Mouse (Mus musculus) heart, adult 2 months (tissue): Measurements from ENCODE around the gene Rpl13. TPM values are rescaled to one million over a fixed set of nuclear protein-coding genes. Genes with fewer than 3 reads are reported as not detected.

Experiments
- DNase-seq, 2 experiments: peaks; one replicate each; pipeline ENCODE4 v3.0.0; 2021
- H3K27ac ChIP-seq: fragments of 200-600 bp; 2 replicates; pipeline ENCODE4 v1.8.1; 2022
- H3K27me3 ChIP-seq: fragments of 200-500 bp; 2 replicates; pipeline ENCODE4 v1.6.1; 2012; ENCODE audit warnings: mild to moderate bottlenecking, low read length, inconsistent platforms, mixed read lengths; ENCODE audit not compliant: control insufficient read depth, insufficient read depth
- H3K36me3 ChIP-seq: fragments of 200-500 bp; 2 replicates; pipeline ENCODE4 v1.6.1; 2012; ENCODE audit warnings: low read length, inconsistent platforms; ENCODE audit not compliant: control insufficient read depth, insufficient read depth
- H3K4me1 ChIP-seq: fragments of 200-500 bp; 2 replicates; pipeline ENCODE4 v1.6.1; 2011; ENCODE audit warnings: low read length; ENCODE audit not compliant: control insufficient read depth, insufficient read depth
- H3K4me3 ChIP-seq: fragments of 200-600 bp; 2 replicates; pipeline ENCODE4 v1.8.1; 2022
- H3K79me2 ChIP-seq: fragments of 200-500 bp; replicated peaks from 2 replicates; pipeline ENCODE4 v1.6.1; 2012; ENCODE audit warnings: mild to moderate bottlenecking, inconsistent platforms, low read length, moderate library complexity, mixed read lengths; ENCODE audit not compliant: control insufficient read depth, insufficient read depth
- H3K9ac ChIP-seq: fragments of 200-500 bp; 2 replicates; pipeline ENCODE4 v1.6.1; 2012; ENCODE audit warnings: low read depth, mild to moderate bottlenecking, control low read depth, inconsistent platforms, low read length, mixed read lengths
- CTCF ChIP-seq: fragments of 200-600 bp; IDR thresholded peaks from 2 replicates; pipeline ENCODE4 v1.8.1; 2022; ENCODE audit warnings: antibody characterized with exemption, mild to moderate bottlenecking, moderate library complexity
- EP300 ChIP-seq: fragments of 200-500 bp; IDR thresholded peaks from 2 replicates; pipeline ENCODE4 v1.6.1; 2011; ENCODE audit warnings: low read depth, low read length, control low read depth; ENCODE audit not compliant: insufficient read depth
- POLR2A ChIP-seq: fragments of 200-500 bp; IDR thresholded peaks from 2 replicates; pipeline ENCODE4 v1.6.1; 2011; ENCODE audit warnings: mild to moderate bottlenecking, low read depth, low read length, control low read depth; ENCODE audit not compliant: insufficient read depth
- WGBS: fragments of 180-500 bp; shearing (Covaris S2); methylation state at CpG from one replicate; pipeline ENCODE4 v1.1.7; 2018; 5-methylcytosine and 5-hydroxymethylcytosine counted together
- intact Hi-C: fragments of 180-260 bp; cut with DNase I; formaldehyde crosslinking; loops from one replicate; pipeline ENCODE4 v1.15.1; 2025
- polyA plus RNA-seq: library from polyadenylated mRNA; depleted of rRNA; stranded (reverse); fragments of >200 nt; gene quantifications from 2 replicates; pipeline ENCODE4 v1.2.3, GENCODE M21; 2012
- total RNA-seq, 2 experiments: library from RNA; stranded (reverse); gene quantifications; 2 replicates each; pipeline ENCODE4 v1.2.3; 2021

Rpl13 gene
- total and polyA plus RNA-seq, 3 experiments, result 418 to 616 (median 463) TPM

DNA sequence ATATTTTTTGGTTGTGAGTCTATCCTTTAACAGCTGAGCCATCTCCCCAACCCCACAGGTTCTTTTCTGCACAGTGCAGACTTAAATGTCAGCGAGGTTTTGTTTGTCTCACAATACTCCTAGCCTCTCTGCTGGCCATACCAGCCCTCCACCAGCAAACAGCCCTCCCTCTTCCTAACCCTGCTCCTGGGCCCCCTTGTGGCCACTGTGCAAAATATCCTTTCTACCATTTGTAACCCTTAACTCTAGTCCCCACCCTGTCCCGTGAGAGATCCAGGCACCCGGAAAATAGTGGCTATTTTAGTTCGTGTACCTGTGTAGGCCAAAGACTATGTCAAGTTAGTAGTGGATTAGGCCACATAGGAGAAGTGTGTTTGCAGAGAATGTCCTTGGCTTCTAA, 8.5 kb downstream of the Rpl13 start:
- no peak overlapping the region for H3K27ac ChIP-seq
- H3K36me3 ChIP-seq, result no peaks in the 10 kb centered on the region
- TF ChIP-seq POLR2A, result no peak
- no peak for TF ChIP-seq EP300
- TF ChIP-seq CTCF, result peak; percentile 84
- no peaks in the 10 kb centered on the region for H3K4me1 ChIP-seq
- H3K9ac ChIP-seq, result no peak overlapping the region
- H3K79me2 ChIP-seq, result no peaks in the 10 kb centered on the region
- DNase-seq, result peak; percentile 55 to 67
- intact Hi-C loops, result loop anchor here (2.0 kb wide), 1 partner anchor 44 kb away; no protein-coding TSS in a partner anchor
- 5% methylated on average over 4 of the region's 4 CpGs for WGBS
- no peaks in the 10 kb centered on the region for H3K27me3 ChIP-seq
- H3K4me3 ChIP-seq, result no peak overlapping the region

DNA sequence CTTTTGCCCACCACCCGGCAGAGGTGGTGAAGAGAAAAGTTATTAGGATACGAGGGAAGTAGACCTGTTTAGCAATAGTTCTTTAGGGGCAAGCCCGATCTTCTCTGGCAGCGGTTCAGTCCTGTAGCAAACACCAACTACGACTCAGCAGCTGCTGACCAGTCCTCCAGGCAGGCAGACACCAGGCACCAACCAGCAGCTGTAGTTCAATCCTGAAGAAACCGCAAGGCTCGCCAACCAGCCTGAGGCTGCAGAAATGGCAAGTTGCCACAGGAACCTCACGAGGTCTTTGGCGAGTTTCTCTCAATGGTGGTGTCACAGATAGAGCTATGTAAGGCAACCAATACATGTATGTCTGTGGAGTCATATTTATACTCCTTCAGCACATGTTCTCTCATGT, 10.7 kb downstream of the Rpl13 start:
- no peak overlapping the region for H3K4me3 ChIP-seq
- no peaks in the 10 kb centered on the region for H3K36me3 ChIP-seq
- peaks cover 3% of the 10 kb centered on the region; the same call in 1 of the 2 replicates for H3K4me1 ChIP-seq
- 73% methylated on average over 9 of the region's 9 CpGs for WGBS
- H3K27ac ChIP-seq, result no peak overlapping the region
- no peaks in the 10 kb centered on the region for H3K79me2 ChIP-seq
- no peak overlapping the region for H3K9ac ChIP-seq
- TF ChIP-seq CTCF, result no peak
- no peak for TF ChIP-seq EP300
- no peak for TF ChIP-seq POLR2A
- no peak for DNase-seq
- intact Hi-C loops, result no loop called here
- peaks cover 14% of the 10 kb centered on the region for H3K27me3 ChIP-seq

DNA sequence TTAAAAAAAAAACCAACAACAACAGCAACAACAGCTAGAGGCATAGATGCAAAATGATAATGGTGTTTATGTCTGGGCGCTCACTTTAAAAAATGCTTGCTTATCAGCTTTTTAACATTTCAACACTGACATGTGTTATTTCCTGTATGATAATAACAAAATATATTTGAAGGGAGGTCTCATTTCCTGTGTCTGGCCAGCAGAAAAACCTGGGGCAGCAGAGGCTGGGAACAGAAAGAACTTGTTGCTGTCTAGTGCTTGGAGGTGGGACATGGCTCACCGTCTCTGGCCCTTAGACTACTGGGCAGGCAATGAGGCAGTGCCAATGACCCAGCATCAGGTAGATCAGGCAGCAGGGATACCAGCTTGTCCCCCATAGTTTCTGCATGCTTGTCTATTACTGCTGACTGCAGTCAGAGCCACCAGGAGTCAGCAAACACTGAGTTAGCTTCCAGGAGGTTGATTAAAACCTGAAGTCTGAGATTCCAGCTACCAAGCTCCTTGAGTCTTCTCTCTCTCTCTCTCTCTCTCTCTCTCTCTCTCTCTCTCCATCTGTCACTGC, 11.8 kb downstream of the Rpl13 start:
- Histone ChIP-seq H3K79me2 (no peaks in the 10 kb centered on the region), H3K9ac (no peak overlapping the region), H3K27me3 (peaks cover 15% of the 10 kb centered on the region), H3K4me3 (no peak overlapping the region), H3K36me3 (no peaks in the 10 kb centered on the region), H3K27ac (no peak overlapping the region), H3K4me1 (peaks cover 3% of the 10 kb centered on the region; the same call in 1 of the 2 replicates)
- 0 out of 2 replicates have a peak, but pooled peaks have one; percentile 13 for TF ChIP-seq CTCF
- no peak for TF ChIP-seq POLR2A
- DNase-seq, result no peak
- intact Hi-C loops, result no loop called here
- 23% methylated on average over 2 of the region's 2 CpGs for WGBS

DNA sequence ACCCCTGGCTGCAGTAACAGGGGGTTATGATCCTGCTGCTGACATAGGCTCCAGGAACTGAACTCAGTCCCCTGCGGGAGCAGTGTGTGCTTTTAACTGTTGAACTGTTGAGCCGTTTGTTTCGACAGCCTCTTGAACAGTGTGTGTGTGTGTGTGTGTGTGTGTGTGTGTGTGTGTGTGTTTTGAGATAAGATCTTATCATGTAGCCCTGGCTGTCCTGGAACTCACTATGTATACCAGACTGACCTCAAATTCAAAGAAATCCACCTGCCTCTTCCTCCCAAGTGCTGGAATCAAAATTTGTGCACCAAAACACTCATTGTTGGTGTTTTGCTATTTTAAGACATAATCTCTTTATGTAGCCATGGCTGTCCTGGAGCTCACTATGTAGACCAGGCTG, 12.5 kb downstream of the Rpl13 start:
- no peaks in the 10 kb centered on the region for H3K79me2 ChIP-seq
- intact Hi-C loops, result no loop called here
- H3K36me3 ChIP-seq, result no peaks in the 10 kb centered on the region
- TF ChIP-seq EP300, result no peak
- no peak for TF ChIP-seq POLR2A
- no peak for TF ChIP-seq CTCF
- no peak for DNase-seq
- H3K27me3 ChIP-seq, result peaks cover 15% of the 10 kb centered on the region
- no peak overlapping the region for H3K27ac ChIP-seq
- H3K9ac ChIP-seq, result no peak overlapping the region
- peaks cover 3% of the 10 kb centered on the region; the same call in 1 of the 2 replicates for H3K4me1 ChIP-seq
- 21% methylated on average over 3 of the region's 3 CpGs for WGBS
- H3K4me3 ChIP-seq, result no peak overlapping the region

DNA sequence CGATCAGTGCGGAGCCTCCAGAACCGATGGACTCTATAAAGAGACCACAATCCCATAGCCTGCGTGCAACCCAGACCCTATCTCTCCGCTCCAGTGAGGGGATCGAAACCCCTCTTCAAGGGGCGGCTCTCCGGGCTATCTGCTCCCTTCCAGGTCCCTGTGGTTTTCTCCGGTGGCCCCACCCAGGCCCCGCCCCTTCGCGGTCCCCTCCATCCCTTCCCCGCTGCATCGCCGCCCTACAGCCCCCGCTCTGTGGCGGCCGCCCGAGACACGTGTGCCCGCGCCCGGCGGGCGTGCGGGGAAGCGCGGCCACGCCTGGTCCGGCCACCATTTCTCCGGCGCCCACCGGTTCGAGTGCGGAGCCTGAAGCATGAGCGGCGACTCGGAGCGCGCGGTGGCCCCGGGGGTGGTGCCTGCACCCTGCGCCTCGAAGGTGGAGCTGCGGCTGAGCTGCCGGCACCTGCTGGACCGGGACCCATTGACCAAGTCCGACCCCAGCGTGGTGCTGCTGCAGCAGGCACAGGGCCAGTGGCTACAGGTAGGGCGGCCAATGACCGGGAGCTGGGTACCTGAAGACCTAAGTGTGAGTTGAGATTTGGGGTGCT, 15.1 kb downstream of the Rpl13 start, which contains the start of gene Cpne7:
Cpne7 (plus strand) TSS at position 248 of the 605 bp plus-strand sequence.
- H3K27ac ChIP-seq, result no peak within 1 kb of the TSS
- intact Hi-C loops, result no loop called here
- H3K79me2 ChIP-seq, result no peaks in the 10 kb centered on the region
- H3K4me1 ChIP-seq, result peaks cover 3% of the 10 kb centered on the region; the same call in 1 of the 2 replicates
- H3K9ac ChIP-seq, result peak within 1 kb of the TSS; percentile 36
- H3K36me3 ChIP-seq, result no peaks in the 10 kb centered on the region
- 2% methylated on average over 51 of the region's 51 CpGs for WGBS
- TF ChIP-seq POLR2A, result no peak
- no peak for TF ChIP-seq CTCF
- no peak for TF ChIP-seq EP300
- H3K4me3 ChIP-seq, result peak within 1 kb of the TSS; percentile 38
- DNase-seq, result no peak
- H3K27me3 ChIP-seq, result peaks cover 15% of the 10 kb centered on the region

DNA sequence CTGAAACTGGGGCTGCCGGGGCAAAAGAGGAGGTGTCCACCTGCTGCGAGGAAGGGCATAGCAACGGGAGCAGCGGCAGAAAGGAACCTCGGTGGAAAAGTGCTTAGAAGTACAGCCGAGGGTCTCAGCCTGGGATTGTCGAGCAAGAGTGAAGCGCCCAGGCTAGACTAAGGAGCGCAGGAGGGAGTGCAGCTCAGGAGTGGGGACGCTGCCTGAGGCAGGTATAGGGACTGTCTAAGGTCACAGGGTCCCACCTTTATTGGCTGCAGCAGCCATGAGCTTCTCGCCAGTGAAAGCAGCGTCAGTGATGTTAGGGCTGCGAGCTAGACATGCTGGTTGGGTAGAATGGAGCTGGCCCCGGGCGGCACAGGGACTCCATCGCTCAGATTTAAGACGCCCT, 15.6 kb downstream of the Rpl13 start:
- H3K9ac ChIP-seq, result peak overlapping the region; percentile 36; the same call in 1 of the 2 replicates
- no peak overlapping the region for H3K27ac ChIP-seq
- no peaks in the 10 kb centered on the region for H3K79me2 ChIP-seq
- intact Hi-C loops, result no loop called here
- no peak for DNase-seq
- H3K4me1 ChIP-seq, result peaks cover 3% of the 10 kb centered on the region; the same call in 1 of the 2 replicates
- no peaks in the 10 kb centered on the region for H3K36me3 ChIP-seq
- H3K27me3 ChIP-seq, result peaks cover 15% of the 10 kb centered on the region
- H3K4me3 ChIP-seq, result peak overlapping the region; percentile 38; the same call in 1 of the 2 replicates
- TF ChIP-seq POLR2A, result no peak
- no peak for TF ChIP-seq EP300
- no peak for TF ChIP-seq CTCF
- 8% methylated on average over 17 of the region's 17 CpGs for WGBS
